Mouse (Mus musculus) E14TG2a.4 (cell line): Measurements from ENCODE around the gene Scap.

Experiments used
- CTCF ChIP-seq: conservative IDR thresholded peaks from 2 replicates; pipeline ENCODE4 v1.5.1; 2014; ENCODE audit warnings: low read length
- NANOG ChIP-seq: IDR thresholded peaks from 2 replicates; pipeline ENCODE4 v1.6.1; 2014; ENCODE audit warnings: borderline replicate concordance, low read length, mixed read lengths
- POU5F1 ChIP-seq: IDR thresholded peaks from 2 replicates; pipeline ENCODE4 v1.6.1; 2014; ENCODE audit warnings: low read length, borderline replicate concordance

DNA sequence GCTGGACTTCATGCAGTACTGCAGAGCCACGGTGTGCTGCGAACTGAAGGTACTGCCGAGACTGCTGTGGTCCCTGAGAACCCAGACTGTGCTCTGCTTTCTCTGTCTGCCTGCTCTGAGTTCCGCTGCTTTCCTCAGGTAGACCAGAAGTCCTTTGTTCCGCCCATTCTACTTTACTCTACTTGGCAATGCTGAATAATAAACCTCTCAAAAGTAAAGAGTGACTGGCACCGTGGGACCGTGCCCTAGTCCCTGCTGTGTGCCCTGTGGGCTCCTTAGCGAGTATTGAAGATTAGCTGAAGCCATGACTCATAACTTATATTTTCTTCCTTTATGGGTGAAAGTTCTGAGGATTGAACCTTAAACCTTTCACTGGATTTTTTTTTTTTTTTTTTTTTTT lies 17.2 kb upstream of the Scap start:
- TF ChIP-seq POU5F1, result no peak
- no peak for TF ChIP-seq CTCF
- no peak for TF ChIP-seq NANOG
